Mouse (Mus musculus): Measurements from ENCODE around the gene Med31. TPM values are rescaled to one million over a fixed set of nuclear protein-coding genes. Genes with fewer than 3 reads are reported as not detected.

The Med31 gene
- 10 to 100 TPM; 14.3 to 15.8 TPM for total RNA-seq (2021)
- long read RNA-seq, transcript Med31-201 (4 exons, 1,161 nt) = major isoform, 11 of 14 reads
- long read RNA-seq, partial matches to known transcripts = 2 of 14 reads
- long read RNA-seq, other reads (novel, unspliced or antisense) = 0 of 14 reads

- DNase-seq (ENCODE audit: low spot score in 2 of 2) = peak; percentile 72 to 77
These were observed at the start of gene Med31 for GRCm38 (mm10) chr11:72215410-72215797. Med31 (minus strand) TSS chr11:72215592.

GRCm38 (mm10) chr11:72256441-72256840, 41.0 kb upstream of the Med31 start:
- DNase-seq (ENCODE audit: low spot score in 2 of 2) = no peak

GRCm38 (mm10) chr11:72255629-72256028, 40.2 kb upstream of the Med31 start:
- no peak for DNase-seq (ENCODE audit: low spot score in 2 of 2)

GRCm38 (mm10) chr11:72245196-72245753, 29.9 kb upstream of the Med31 start:
- no peak for DNase-seq (ENCODE audit: low spot score in 2 of 2)

GRCm38 (mm10) chr11:72240062-72240860, 24.9 kb upstream of the Med31 start:
- DNase-seq (ENCODE audit: low spot score in 2 of 2) = no peak

- DNase-seq (ENCODE audit: low spot score in 2 of 2) = peak; percentile 52 to 65
These were observed 18.6 kb upstream of the Med31 start for GRCm38 (mm10) chr11:72234013-72234412.

- no peak for DNase-seq (ENCODE audit: low spot score in 2 of 2)
These were observed 17.6 kb upstream of the Med31 start for GRCm38 (mm10) chr11:72232991-72233390.

- no peak for DNase-seq (ENCODE audit: low spot score in 2 of 2)
These were observed 16.7 kb upstream of the Med31 start for GRCm38 (mm10) chr11:72232068-72232467.

GRCm38 (mm10) chr11:72228513-72228912, 13.1 kb upstream of the Med31 start:
- no peak for DNase-seq (ENCODE audit: low spot score in 2 of 2)

- DNase-seq (ENCODE audit: low spot score in 2 of 2) = no peak
These were observed 11.5 kb upstream of the Med31 start for GRCm38 (mm10) chr11:72226901-72227300.

GRCm38 (mm10) chr11:72226020-72226791, 10.8 kb upstream of the Med31 start:
- peak; percentile 27 to 38 for DNase-seq (ENCODE audit: low spot score in 2 of 2)

GRCm38 (mm10) chr11:72224865-72225264, 9.5 kb upstream of the Med31 start:
- peak; percentile 89 to 90 for DNase-seq (ENCODE audit: low spot score in 2 of 2)

- no peak for DNase-seq (ENCODE audit: low spot score in 2 of 2)
These were observed 8.0 kb upstream of the Med31 start for GRCm38 (mm10) chr11:72223414-72223813.

- DNase-seq (ENCODE audit: low spot score in 2 of 2) = peak; percentile 77 to 80
These were observed 5.9 kb upstream of the Med31 start for GRCm38 (mm10) chr11:72221278-72221677.

- DNase-seq (ENCODE audit: low spot score in 2 of 2) = no peak
These were observed 1.7 kb upstream of the Med31 start for GRCm38 (mm10) chr11:72217116-72217515.

GRCm38 (mm10) chr11:72214591-72215409, 592 bp downstream of the Med31 start:
- peak; percentile 92 to 93 for DNase-seq (ENCODE audit: low spot score in 2 of 2)

GRCm38 (mm10) chr11:72207834-72208377, 7.5 kb downstream of the Med31 start:
- no peak for DNase-seq (ENCODE audit: low spot score in 2 of 2)

- peak; percentile 73 to 83 for DNase-seq (ENCODE audit: low spot score in 2 of 2)
These were observed 8.1 kb downstream of the Med31 start, which contains the start of the genes 4933427D14Rik and Txndc17 for GRCm38 (mm10) chr11:72207204-72207833. 4933427D14Rik (minus strand) TSS chr11:72207459. Txndc17 (plus strand) TSS chr11:72207547.

GRCm38 (mm10) chr11:72206341-72207203, 8.8 kb downstream of the Med31 start, which contains the start of gene Gm43951:
Gm43951 (minus strand) TSS chr11:72206840.
- DNase-seq (ENCODE audit: low spot score in 2 of 2) = peak; percentile 29 to 45
